Mouse (Mus musculus): Measurements from ENCODE around the gene Gm6121.
"Not testable (repeated sequence)": the region's sequence is repeated elsewhere in the genome, so short reads cannot be mapped to it uniquely, and the experiment has no call there.

Gene Gm6121
- long read RNA-seq, experiment 1 = 0 reads
- long read RNA-seq, experiment 2 = 0 reads

DNA sequence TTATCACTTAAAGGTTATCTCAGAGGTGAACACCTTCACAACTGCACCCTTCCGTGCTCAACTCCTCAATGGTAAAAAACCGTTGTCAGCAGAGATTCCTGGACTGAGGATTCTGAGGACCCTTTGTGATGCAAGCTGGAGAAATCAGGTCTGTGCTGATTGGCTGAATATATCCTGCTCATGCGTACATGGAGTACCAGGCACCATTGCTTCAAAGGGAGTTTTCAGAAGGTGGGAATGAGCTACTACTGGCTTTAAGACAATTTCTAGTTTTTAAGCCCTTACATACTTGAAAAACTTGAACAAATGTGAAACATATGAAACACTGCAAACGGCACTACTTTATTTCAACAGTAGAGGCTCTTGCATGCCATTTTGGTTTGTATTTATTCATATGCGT is at the start of gene Gm6121:
TSS of gene Gm6121 (minus strand) at position 101 of the 400 bp plus-strand sequence.
- intact Hi-C loops (cut with DNase I) = not testable (repeated sequence)
